Mouse (Mus musculus) liver, postnatal 0 days (tissue): ENCODE measurements around the gene Dcaf15.

Source experiments
- CTCF ChIP-seq: sonication (generic); IDR thresholded peaks from 2 replicates; pipeline ENCODE4 v1.5.1; 2016; ENCODE audit warnings: antibody characterized with exemption, low read depth
- EP300 ChIP-seq: IDR thresholded peaks from 2 replicates; pipeline ENCODE4 v1.6.1; 2016; ENCODE audit warnings: antibody characterized with exemption, low read depth, mild to moderate bottlenecking

DNA sequence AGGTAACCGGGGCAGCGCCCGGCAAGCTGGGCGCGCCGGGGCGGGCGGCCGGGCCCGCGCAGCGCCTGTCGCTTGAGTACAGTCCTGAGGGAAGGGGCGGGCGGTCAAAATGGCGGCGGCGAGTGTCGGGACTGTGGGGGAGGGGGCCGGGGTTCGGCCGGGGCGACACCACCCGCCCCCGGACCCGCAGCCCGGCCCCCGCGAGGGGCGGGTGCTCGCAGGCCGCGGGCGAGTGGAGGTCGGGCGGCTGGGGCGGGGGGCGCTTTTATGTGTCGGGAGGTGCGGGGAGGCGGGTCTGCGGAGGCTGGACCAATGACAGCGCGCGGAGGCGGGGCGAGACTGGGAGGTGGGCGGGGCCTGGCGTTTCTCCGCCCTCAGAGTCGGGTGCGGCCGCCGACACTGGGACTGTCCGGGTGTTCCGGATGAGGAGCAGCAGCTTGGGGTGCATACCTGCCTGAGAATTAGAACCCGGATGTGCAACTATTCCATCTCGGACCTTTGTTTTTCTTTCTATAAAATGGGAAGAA, 37.5 kb downstream of the Dcaf15 start:
- TF ChIP-seq CTCF (no peak), EP300 (no peak)
